Mouse (Mus musculus) midbrain, embryonic 16.5 days (tissue): Measurements from ENCODE around the gene Stim1. TPM values are rescaled to one million over a fixed set of nuclear protein-coding genes. Genes with fewer than 3 reads are reported as not detected.
A peak's percentile ranks its signal among the peaks of the same experiment; 100 is the strongest.
"Not testable (repeated sequence)": the region's sequence is repeated elsewhere in the genome, so short reads cannot be mapped to it uniquely, and the experiment has no call there.

Source experiments
- ATAC-seq: fragments of 200-750 bp; cut with Nextera tagmentation; 2 replicates; pipeline ENCODE4 v1.8.0; 2017; ENCODE audit warnings: moderate TSS enrichment
- H3K27ac ChIP-seq: fragments of 300-500 bp; sonication (generic); 2 replicates; pipeline ENCODE4 v1.5.1; 2014; ENCODE audit warnings: mild to moderate bottlenecking, low read length, mixed read lengths
- H3K27me3 ChIP-seq: fragments of 300-500 bp; sonication (generic); 2 replicates; pipeline ENCODE4 v1.6.1; 2014; ENCODE audit warnings: low read depth, low read length, mixed read lengths; ENCODE audit not compliant: control insufficient read depth, insufficient read depth
- H3K36me3 ChIP-seq: fragments of 300-500 bp; sonication (generic); 2 replicates; pipeline ENCODE4 v1.6.1; 2014; ENCODE audit warnings: mild to moderate bottlenecking, low read length, moderate library complexity, mixed read lengths; ENCODE audit not compliant: control insufficient read depth, insufficient read depth
- H3K4me1 ChIP-seq: fragments of 300-500 bp; sonication (generic); 2 replicates; pipeline ENCODE4 v1.6.1; 2014; ENCODE audit warnings: mild to moderate bottlenecking, low read length, mixed read lengths; ENCODE audit not compliant: control insufficient read depth, insufficient read depth
- H3K4me2 ChIP-seq: fragments of 300-500 bp; sonication (generic); 2 replicates; pipeline ENCODE4 v1.6.1; 2014; ENCODE audit warnings: mild to moderate bottlenecking, low read length, mixed read lengths
- H3K4me3 ChIP-seq: fragments of 300-500 bp; sonication (generic); 2 replicates; pipeline ENCODE4 v1.5.1; 2014; ENCODE audit warnings: low read depth, mild to moderate bottlenecking, low read length, moderate library complexity, mixed read lengths
- H3K9ac ChIP-seq: fragments of 300-500 bp; sonication (generic); 2 replicates; pipeline ENCODE4 v1.6.1; 2014; ENCODE audit warnings: low read depth, low read length, mixed read lengths
- H3K9me3 ChIP-seq: fragments of 300-500 bp; sonication (generic); replicated peaks from 2 replicates; pipeline ENCODE4 v1.6.1; 2014; ENCODE audit warnings: mild to moderate bottlenecking, low read length, mixed read lengths; ENCODE audit not compliant: control insufficient read depth, poor library complexity, severe bottlenecking
- WGBS: fragments of 180-500 bp; shearing (Covaris S2); extraction: QIAGEN DNeasy Blood & Tissue Kit; methylation state at CpG from one replicate; pipeline ENCODE4 v1.1.7; 2014; 5-methylcytosine and 5-hydroxymethylcytosine counted together
- polyA plus RNA-seq: library from polyadenylated mRNA; unstranded; fragments of >200 nt; fragmentation: Nextera tagmentation; extraction: Ambion mirVana; gene quantifications from 2 replicates; pipeline ENCODE4 v1.2.1, GENCODE M21; 2015

Gene Stim1
- polyA plus RNA-seq, 1 experiment from 2014 or later, result 12.5 TPM

- H3K27me3 ChIP-seq, H3K27ac ChIP-seq, H3K4me3 ChIP-seq, H3K9ac ChIP-seq, H3K9me3 ChIP-seq, ATAC-seq, H3K36me3 ChIP-seq, H3K4me1 ChIP-seq, H3K4me2 ChIP-seq: not testable (repeated sequence)
- WGBS, result 95% methylated on average over 9 of the region's 9 CpGs
These were observed 147.7 kb downstream of the Stim1 start for GRCm38 (mm10) chr7:102415272-102415671.

- H3K4me1 ChIP-seq, result no peaks in the 10 kb centered on the region
- no peak overlapping the region for H3K9ac ChIP-seq
- peaks cover 2% of the 10 kb centered on the region; the same call in 1 of the 2 replicates for H3K36me3 ChIP-seq
- no peaks in the 10 kb centered on the region for H3K27me3 ChIP-seq
- no peaks in the 10 kb centered on the region for H3K9me3 ChIP-seq
- no peak overlapping the region for H3K4me2 ChIP-seq
- ATAC-seq, result no peak
- H3K4me3 ChIP-seq, result no peak overlapping the region
- WGBS, result 39% methylated on average over 6 of the region's 6 CpGs
- no peak overlapping the region for H3K27ac ChIP-seq
These were observed 148.2 kb downstream of the Stim1 start for GRCm38 (mm10) chr7:102415841-102416240.

GRCm38 (mm10) chr7:102417398-102417797 is 149.8 kb downstream of the Stim1 start:
- no peaks in the 10 kb centered on the region for H3K27me3 ChIP-seq
- no peak overlapping the region for H3K4me2 ChIP-seq
- 7% methylated on average over 4 of the region's 4 CpGs for WGBS
- ATAC-seq, result peak; percentile 80
- H3K27ac ChIP-seq, result no peak overlapping the region
- H3K4me3 ChIP-seq, result no peak overlapping the region
- H3K9me3 ChIP-seq, result no peaks in the 10 kb centered on the region
- no peak overlapping the region for H3K9ac ChIP-seq
- no peaks in the 10 kb centered on the region for H3K36me3 ChIP-seq
- H3K4me1 ChIP-seq, result no peaks in the 10 kb centered on the region

GRCm38 (mm10) chr7:102422036-102422435 is 154.4 kb downstream of the Stim1 start:
- Histone ChIP-seq H3K27me3 (no peaks in the 10 kb centered on the region), H3K4me2 (no peak overlapping the region), H3K9me3 (no peaks in the 10 kb centered on the region), H3K4me3 (no peak overlapping the region), H3K36me3 (no peaks in the 10 kb centered on the region), H3K4me1 (no peaks in the 10 kb centered on the region), H3K9ac (no peak overlapping the region), H3K27ac (no peak overlapping the region)
- ATAC-seq, result no peak
- 95% methylated on average over 2 of the region's 2 CpGs for WGBS

- no peak overlapping the region for H3K27ac ChIP-seq
- H3K4me1 ChIP-seq, result no peaks in the 10 kb centered on the region
- whole genome bisulfite sequencing, result 59% methylated on average over 6 of the region's 6 CpGs
- no peaks in the 10 kb centered on the region for H3K27me3 ChIP-seq
- H3K4me3 ChIP-seq, result no peak overlapping the region
- H3K4me2 ChIP-seq, result no peak overlapping the region
- ATAC-seq, result no peak
- no peaks in the 10 kb centered on the region for H3K9me3 ChIP-seq
- H3K9ac ChIP-seq, result no peak overlapping the region
- H3K36me3 ChIP-seq, result no peaks in the 10 kb centered on the region
These were observed 158.5 kb downstream of the Stim1 start for GRCm38 (mm10) chr7:102425933-102426685.

- H3K4me3 ChIP-seq, result no peak overlapping the region
- H3K4me1 ChIP-seq, result no peaks in the 10 kb centered on the region
- H3K36me3 ChIP-seq, result no peaks in the 10 kb centered on the region
- 89% methylated on average over 2 of the region's 2 CpGs for WGBS
- no peak for ATAC-seq
- H3K27me3 ChIP-seq, result no peaks in the 10 kb centered on the region; the same call in 1 of the 2 replicates
- H3K9ac ChIP-seq, result no peak overlapping the region
- no peak overlapping the region for H3K27ac ChIP-seq
- H3K4me2 ChIP-seq, result no peak overlapping the region
- H3K9me3 ChIP-seq, result no peaks in the 10 kb centered on the region
These were observed 166.7 kb downstream of the Stim1 start for GRCm38 (mm10) chr7:102434344-102434743.

- Histone ChIP-seq H3K4me3 (peak overlapping the region; percentile 60), H3K4me2 (peak overlapping the region; percentile 47), H3K4me1 (peaks cover 18% of the 10 kb centered on the region), H3K36me3 (no peaks in the 10 kb centered on the region), H3K27me3 (no peaks in the 10 kb centered on the region; the same call in 1 of the 2 replicates), H3K9ac (no peak overlapping the region), H3K27ac (peak overlapping the region; percentile 59; the same call in 1 of the 2 replicates), H3K9me3 (no peaks in the 10 kb centered on the region)
- WGBS, result 52% methylated on average over 15 of the region's 15 CpGs
- peak; percentile 37 for ATAC-seq
These were observed 173.4 kb downstream of the Stim1 start for GRCm38 (mm10) chr7:102440822-102441656.

- H3K9ac ChIP-seq, result peak within 1 kb of the TSS; percentile 65
- H3K27ac ChIP-seq, result peak within 1 kb of the TSS; percentile 59; the same call in 1 of the 2 replicates
- H3K4me2 ChIP-seq, result peak within 1 kb of the TSS; percentile 71
- no peaks in the 10 kb centered on the region for H3K9me3 ChIP-seq
- H3K4me3 ChIP-seq, result peak within 1 kb of the TSS; percentile 60
- under 1% methylated on average over 55 of the region's 56 CpGs for WGBS
- H3K4me1 ChIP-seq, result peaks cover 18% of the 10 kb centered on the region
- H3K27me3 ChIP-seq, result no peaks in the 10 kb centered on the region; the same call in 1 of the 2 replicates
- ATAC-seq, result peak; percentile 100
- 0 out of 2 replicates have a peak, but pooled peaks cover 2% of the 10 kb centered on the region for H3K36me3 ChIP-seq
These were observed 174.2 kb downstream of the Stim1 start, which contains the start of gene Rrm1 for GRCm38 (mm10) chr7:102441657-102442391. Gene Rrm1 (plus strand): TSS chr7:102441695.
